8 mouse cellular contexts compared by ENCODE assay signal in the genomic region with DNA sequence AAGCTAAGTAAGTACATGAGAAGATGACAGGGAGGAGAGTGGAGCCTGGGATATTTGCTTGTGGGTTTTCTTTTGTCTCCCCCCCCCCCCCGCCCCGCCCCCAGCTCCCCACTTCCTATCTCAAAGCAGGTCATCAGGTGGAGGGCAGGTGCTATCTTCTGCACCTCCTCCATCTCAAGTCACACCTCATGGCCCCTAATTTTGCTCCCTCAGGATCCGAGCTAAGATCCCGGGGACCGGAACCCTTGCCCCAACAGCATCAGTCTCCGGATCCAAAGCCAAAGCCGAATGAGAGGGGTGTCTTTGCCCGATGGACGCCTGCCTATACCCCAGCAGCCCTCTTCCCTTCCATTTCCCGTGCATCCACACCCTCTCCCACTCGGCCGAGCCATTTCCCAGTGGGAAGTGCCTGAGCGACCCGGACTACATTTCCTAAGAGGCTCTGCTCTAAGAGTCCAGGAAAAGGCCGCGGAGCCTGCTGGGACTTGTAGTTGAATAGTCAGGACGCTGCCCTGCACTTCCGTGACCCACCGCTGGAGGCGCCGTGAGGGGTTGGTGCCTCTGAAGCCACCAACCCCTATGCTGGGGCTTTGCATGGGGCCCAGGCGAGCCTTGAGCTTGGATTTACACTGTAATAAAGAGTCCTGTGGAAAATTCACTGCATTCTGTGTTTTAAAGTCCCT. TPM values are rescaled to one million over a fixed set of nuclear protein-coding genes. Genes with fewer than 3 reads are reported as not detected.
A peak's percentile ranks its signal among the peaks of the same experiment; 100 is the strongest.
DNase-seq lines count a peak whose midpoint lies in the region; ATAC-seq lines count a peak whose summit lies in the region.

No protein-coding gene starts in this region.

- peaks cover 12% of the 10 kb centered on the region; the same call in 1 of the 2 replicates for H3K4me1 ChIP-seq in intestine, embryonic 14.5 days (replicated peaks; ENCODE audit: control insufficient read depth, insufficient read depth, low read length)

- peak overlapping the region; percentile 31 for H3K4me3 ChIP-seq in intestine, embryonic 14.5 days (ENCODE audit: low read depth, low read length)

- 14% methylated on average over 21 of the region's 22 CpGs for WGBS in intestine, embryonic 14.5 days

- H3K4me2 ChIP-seq in intestine, embryonic 14.5 days (ENCODE audit: low read length) = peak overlapping the region; percentile 57

- no peaks in the 10 kb centered on the region for H3K9me3 ChIP-seq in intestine, embryonic 14.5 days (ENCODE audit: control insufficient read depth, low read length)

- H3K9ac ChIP-seq in intestine, embryonic 14.5 days (ENCODE audit: low read length) = peak overlapping the region; percentile 25; the same call in 1 of the 2 replicates

- ATAC-seq in intestine, embryonic 14.5 days (replicated peaks; ENCODE audit: low FRiP score, low TSS enrichment, low read depth) = peak; percentile 56
- ATAC-seq in megakaryocyte progenitor cell, adult 5-6 weeks (replicated peaks; ENCODE audit: poor library complexity) = peak; percentile 92

- H3K27ac ChIP-seq in intestine, embryonic 14.5 days (ENCODE audit: low read depth) = no peak overlapping the region

- no peaks in the 10 kb centered on the region for H3K36me3 ChIP-seq in intestine, embryonic 14.5 days (ENCODE audit: control insufficient read depth, insufficient read depth, low read length)

- no peaks in the 10 kb centered on the region for H3K27me3 ChIP-seq in intestine, embryonic 14.5 days (replicated peaks; ENCODE audit: control insufficient read depth, insufficient read depth, low read length)

- DNase-seq in adrenal gland, adult 18-20 months (ENCODE audit: low spot score in 2 of 2) = peak; percentile 98
- peak; percentile 96 for DNase-seq in embryo, embryonic 11 days
- DNase-seq in gastrocnemius, postnatal 25 days = peak; percentile 89
- DNase-seq in intestine, embryonic 14.5 days (ENCODE audit: low spot score) = peak; percentile 100
- peak; percentile 89 to 96 for DNase-seq in left cerebral cortex, postnatal 10 days (ENCODE audit: extremely low spot score in 1 of 2, low spot score in 2 of 2)
- peak; percentile 91 for DNase-seq in right cerebral cortex, postnatal 25 days
- peak; percentile 91 to 96 for DNase-seq in urinary bladder, postnatal 36 days (ENCODE audit: low spot score in 2 of 2)

- intact Hi-C loops in left cerebral cortex, postnatal 10 days (cut with DNase I) = no loop called here

RNA-seq across cellular contexts. Expression of a gene that starts 13.2 kb away (rescaled TPM):
- total RNA-seq in adrenal gland, adult 18-20 months (2021) = 1 to 10 TPM; 5.0 to 8.6 TPM
- total RNA-seq in gastrocnemius, postnatal 25 days (2021) = 100 to 1,000 TPM; 943 to 950 TPM
- 12.2 and 14.3 TPM in 2 replicates for polyA plus RNA-seq in intestine, embryonic 14.5 days (2014; fragmentation: Nextera tagmentation; extraction: Ambion mirVana)
- total RNA-seq in left cerebral cortex, postnatal 10 days (2021) = 100 to 1,000 TPM; 145 to 151 TPM
- total RNA-seq in megakaryocyte progenitor cell, adult 5-6 weeks (2015) = not detected in 2 replicates
- not detected in 2 replicates for total RNA-seq in megakaryocyte progenitor cell, adult 5-6 weeks (2017)

RNA-seq across cellular contexts. Expression of a gene that starts 14.2 kb away (rescaled TPM):
- total RNA-seq in adrenal gland, adult 18-20 months (2021) = 10 to 100 TPM; 15.9 to 23.2 TPM
- total RNA-seq in gastrocnemius, postnatal 25 days (2021) = under 1 TPM; 0.43 to 0.64 TPM
- 0.08 and 0.49 TPM in 2 replicates for polyA plus RNA-seq in intestine, embryonic 14.5 days (2014; fragmentation: Nextera tagmentation; extraction: Ambion mirVana)
- total RNA-seq in left cerebral cortex, postnatal 10 days (2021) = 1 to 10 TPM; 2.2 to 2.3 TPM
- total RNA-seq in megakaryocyte progenitor cell, adult 5-6 weeks (2015) = 18.2 and 28.4 TPM in 2 replicates
- total RNA-seq in megakaryocyte progenitor cell, adult 5-6 weeks (2017) = 12.7 and 13.2 TPM in 2 replicates

RNA-seq across cellular contexts. Expression of a gene that starts 15.8 kb away (rescaled TPM):
- not detected for total RNA-seq in adrenal gland, adult 18-20 months (2021)
- total RNA-seq in gastrocnemius, postnatal 25 days (2021) = not detected
- polyA plus RNA-seq in intestine, embryonic 14.5 days (2014; fragmentation: Nextera tagmentation; extraction: Ambion mirVana) = 0.14 and 0.31 TPM in 2 replicates
- under 1 TPM; 0.34 to 0.49 TPM for total RNA-seq in left cerebral cortex, postnatal 10 days (2021)
- 0.20 TPM in 1 of 2 replicates, not detected in the other for total RNA-seq in megakaryocyte progenitor cell, adult 5-6 weeks (2015)
- total RNA-seq in megakaryocyte progenitor cell, adult 5-6 weeks (2017) = not detected in 2 replicates

RNA-seq across cellular contexts. Expression of a gene that starts 24.0 kb away (rescaled TPM):
- 10 to 100 TPM; 42.9 to 56.4 TPM for total RNA-seq in adrenal gland, adult 18-20 months (2021)
- 10 to 100 TPM; 16.3 to 18.0 TPM for total RNA-seq in gastrocnemius, postnatal 25 days (2021)
- polyA plus RNA-seq in intestine, embryonic 14.5 days (2014; fragmentation: Nextera tagmentation; extraction: Ambion mirVana) = 78.5 and 79.2 TPM in 2 replicates
- 10 to 100 TPM; 23.1 to 23.5 TPM for total RNA-seq in left cerebral cortex, postnatal 10 days (2021)
- 46.7 and 49.6 TPM in 2 replicates for total RNA-seq in megakaryocyte progenitor cell, adult 5-6 weeks (2015)
- total RNA-seq in megakaryocyte progenitor cell, adult 5-6 weeks (2017) = 71.0 and 73.0 TPM in 2 replicates

RNA-seq across cellular contexts. Expression of a gene that starts 48.9 kb away (rescaled TPM):
- total RNA-seq in adrenal gland, adult 18-20 months (2021) = 10 to 100 TPM; 31.2 to 41.0 TPM
- total RNA-seq in gastrocnemius, postnatal 25 days (2021) = 10 to 100 TPM; 21.5 to 25.4 TPM
- 71.8 and 82.9 TPM in 2 replicates for polyA plus RNA-seq in intestine, embryonic 14.5 days (2014; fragmentation: Nextera tagmentation; extraction: Ambion mirVana)
- total RNA-seq in left cerebral cortex, postnatal 10 days (2021) = 10 to 100 TPM; 38.5 to 50.6 TPM
- total RNA-seq in megakaryocyte progenitor cell, adult 5-6 weeks (2015) = 26.5 and 32.3 TPM in 2 replicates
- total RNA-seq in megakaryocyte progenitor cell, adult 5-6 weeks (2017) = 24.4 and 29.8 TPM in 2 replicates

Comparison
In these comparisons a context has a peak if more than half of its experiments do, and no peak if none do; other contexts are left out.
1. RNA of a gene that starts 13.2 kb away (total RNA-seq): 943 to 950 TPM in gastrocnemius, postnatal 25 days and 145 to 151 TPM in left cerebral cortex, postnatal 10 days; 5.0 to 8.6 TPM in adrenal gland, adult 18-20 months and not detected in megakaryocyte progenitor cell, adult 5-6 weeks; every median in the first group is over 10 times any median in the second.
2. RNA of a gene that starts 14.2 kb away (total RNA-seq): 15.9 to 23.2 TPM in adrenal gland, adult 18-20 months and 12.7 to 28.4 TPM in megakaryocyte progenitor cell, adult 5-6 weeks; 2.2 to 2.3 TPM in left cerebral cortex, postnatal 10 days and 0.43 to 0.64 TPM in gastrocnemius, postnatal 25 days; every median in the first group is over 4 times any median in the second.
3. Peak in every context shown above with its lines, with median percentiles within 50 percentile points of each other: DNase-seq.